Mouse (Mus musculus) neural tube, embryonic 11.5 days (tissue): ENCODE measurements at regions not wholly inside any gene's neighbourhood (a gene's known extent, or its start where the extent isn't known, plus 50 kb on each side); places are given as distances from the start of the nearest gene placed in this dataset.
"Not testable (repeated sequence)": the region's sequence is repeated elsewhere in the genome, so short reads cannot be mapped to it uniquely, and the experiment has no call there.

Source experiments
- ATAC-seq: fragments of 200-750 bp; cut with Nextera tagmentation; 2 replicates; pipeline ENCODE4 v1.8.0; 2017; ENCODE audit warnings: moderate number of reproducible peaks, mild to moderate bottlenecking, moderate TSS enrichment, moderate library complexity; ENCODE audit not compliant: insufficient read depth, low FRiP score, low TSS enrichment
- DNase-seq: peaks from one replicate; pipeline ENCODE4 v3.0.0-alpha.2; 2015; ENCODE audit warnings: low spot score
- H3K27ac ChIP-seq: fragments of 300-500 bp; sonication (generic); 2 replicates; pipeline ENCODE4 v1.5.1; 2014; ENCODE audit warnings: low read depth, mild to moderate bottlenecking, low read length
- H3K27me3 ChIP-seq: fragments of 300-500 bp; sonication (generic); 2 replicates; pipeline ENCODE4 v1.6.1; 2014; ENCODE audit warnings: mild to moderate bottlenecking, low read length, mixed read lengths; ENCODE audit not compliant: control insufficient read depth, insufficient read depth
- H3K36me3 ChIP-seq: fragments of 300-500 bp; sonication (generic); 2 replicates; pipeline ENCODE4 v1.6.1; 2014; ENCODE audit warnings: mild to moderate bottlenecking, low read length, moderate library complexity, mixed read lengths; ENCODE audit not compliant: control insufficient read depth, insufficient read depth
- H3K4me1 ChIP-seq: fragments of 300-500 bp; sonication (generic); 2 replicates; pipeline ENCODE4 v1.6.1; 2014; ENCODE audit warnings: low read length, mixed read lengths; ENCODE audit not compliant: control insufficient read depth, insufficient read depth
- H3K4me2 ChIP-seq: fragments of 300-500 bp; sonication (generic); 2 replicates; pipeline ENCODE4 v1.6.1; 2014; ENCODE audit warnings: low read depth, mild to moderate bottlenecking, moderate library complexity
- H3K4me3 ChIP-seq: fragments of 300-500 bp; sonication (generic); 2 replicates; pipeline ENCODE4 v1.5.1; 2014; ENCODE audit warnings: low read depth, low read length
- H3K9ac ChIP-seq: fragments of 300-500 bp; sonication (generic); 2 replicates; pipeline ENCODE4 v1.6.1; 2014; ENCODE audit warnings: mild to moderate bottlenecking, low read length
- H3K9me3 ChIP-seq: fragments of 300-500 bp; sonication (generic); 2 replicates; pipeline ENCODE4 v1.6.1; 2016; ENCODE audit warnings: low read length; ENCODE audit not compliant: control insufficient read depth
- WGBS: fragments of 180-500 bp; shearing (Covaris S2); extraction: QIAGEN DNeasy Blood & Tissue Kit; methylation state at CpG from one replicate; pipeline ENCODE4 v1.1.7; 2014; 5-methylcytosine and 5-hydroxymethylcytosine counted together

GRCm38 (mm10) chr16:86454031-86454430 lies 552.4 kb upstream of the Adamts5 start:
- Histone ChIP-seq H3K9ac (no peak overlapping the region), H3K27me3 (no peaks in the 10 kb centered on the region), H3K9me3 (no peaks in the 10 kb centered on the region), H3K4me1 (no peaks in the 10 kb centered on the region; the same call in 1 of the 2 replicates), H3K27ac (no peak overlapping the region), H3K4me2 (no peak overlapping the region), H3K4me3 (no peak overlapping the region), H3K36me3 (no peaks in the 10 kb centered on the region)
- ATAC-seq: no peak
- DNase-seq: no peak

- ATAC-seq: no peak; the same call in 1 of the 2 replicates
- H3K4me1 ChIP-seq: no peaks in the 10 kb centered on the region
- no peak overlapping the region for H3K27ac ChIP-seq
- WGBS: 40% methylated on average over 1 of the region's 1 CpGs
- H3K9me3 ChIP-seq: no peaks in the 10 kb centered on the region
- no peak overlapping the region for H3K9ac ChIP-seq
- no peaks in the 10 kb centered on the region for H3K36me3 ChIP-seq
- DNase-seq: no peak
- no peak overlapping the region for H3K4me3 ChIP-seq
- no peaks in the 10 kb centered on the region for H3K27me3 ChIP-seq
- H3K4me2 ChIP-seq: no peak overlapping the region
Measured at GRCm38 (mm10) chr16:86448478-86449160, 547.0 kb upstream of the Adamts5 start.

GRCm38 (mm10) chr16:86419458-86419857 lies 517.8 kb upstream of the Adamts5 start:
- H3K36me3 ChIP-seq, H3K4me3 ChIP-seq, H3K4me1 ChIP-seq, H3K4me2 ChIP-seq, H3K9me3 ChIP-seq, H3K27me3 ChIP-seq, H3K9ac ChIP-seq, H3K27ac ChIP-seq: not testable (repeated sequence)
- WGBS: 11% methylated on average over 5 of the region's 5 CpGs
- ATAC-seq (peak; percentile 74; the same call in 1 of the 2 replicates), DNase-seq (peak; percentile 74)

- Histone ChIP-seq H3K27ac (no peak overlapping the region), H3K27me3 (no peaks in the 10 kb centered on the region), H3K4me1 (no peaks in the 10 kb centered on the region), H3K4me2 (no peak overlapping the region), H3K36me3 (no peaks in the 10 kb centered on the region), H3K9ac (no peak overlapping the region), H3K4me3 (no peak overlapping the region), H3K9me3 (no peaks in the 10 kb centered on the region)
- DNase-seq: no peak
- no peak for ATAC-seq
- WGBS: 76% methylated on average over 2 of the region's 2 CpGs
Measured at GRCm38 (mm10) chr16:86404309-86404708, 502.7 kb upstream of the Adamts5 start.

GRCm38 (mm10) chr16:86401381-86401780 lies 499.8 kb upstream of the Adamts5 start:
- no peak for ATAC-seq
- no peaks in the 10 kb centered on the region for H3K4me1 ChIP-seq
- WGBS: 71% methylated on average over 1 of the region's 1 CpGs

GRCm38 (mm10) chr16:86399288-86399687 lies 497.7 kb upstream of the Adamts5 start:
- Histone ChIP-seq H3K4me1 (no peaks in the 10 kb centered on the region), H3K27ac (no peak overlapping the region), H3K27me3 (no peaks in the 10 kb centered on the region), H3K9ac (no peak overlapping the region), H3K4me3 (no peak overlapping the region), H3K36me3 (no peaks in the 10 kb centered on the region), H3K9me3 (no peaks in the 10 kb centered on the region), H3K4me2 (no peak overlapping the region)
- no peak for ATAC-seq
- WGBS: 96% methylated on average over 1 of the region's 1 CpGs
- DNase-seq: no peak

More at GRCm38 (mm10) chr16:86401381-86401780, 499.8 kb upstream of the Adamts5 start:
- H3K27me3 ChIP-seq: no peaks in the 10 kb centered on the region
- no peak for DNase-seq
- no peak overlapping the region for H3K4me3 ChIP-seq
- no peak overlapping the region for H3K4me2 ChIP-seq
- H3K27ac ChIP-seq: no peak overlapping the region
- no peaks in the 10 kb centered on the region for H3K36me3 ChIP-seq
- H3K9ac ChIP-seq: no peak overlapping the region
- no peaks in the 10 kb centered on the region for H3K9me3 ChIP-seq

- 85% methylated on average over 2 of the region's 2 CpGs for WGBS
- H3K36me3 ChIP-seq: no peaks in the 10 kb centered on the region
- ATAC-seq: no peak
Measured at GRCm38 (mm10) chr16:86397521-86397920, 495.9 kb upstream of the Adamts5 start.

GRCm38 (mm10) chr16:86389063-86389723 lies 487.6 kb upstream of the Adamts5 start:
- ATAC-seq (no peak), DNase-seq (no peak)
- 83% methylated on average over 3 of the region's 3 CpGs for WGBS

More at GRCm38 (mm10) chr16:86397521-86397920, 495.9 kb upstream of the Adamts5 start:
- no peak overlapping the region for H3K4me2 ChIP-seq
- DNase-seq: no peak
- no peak overlapping the region for H3K27ac ChIP-seq
- no peak overlapping the region for H3K9ac ChIP-seq
- H3K4me3 ChIP-seq: no peak overlapping the region
- no peaks in the 10 kb centered on the region for H3K27me3 ChIP-seq
- H3K9me3 ChIP-seq: no peaks in the 10 kb centered on the region
- no peaks in the 10 kb centered on the region for H3K4me1 ChIP-seq

GRCm38 (mm10) chr16:86388128-86388527 lies 486.5 kb upstream of the Adamts5 start:
- H3K9ac ChIP-seq: no peak overlapping the region
- DNase-seq: no peak
- H3K36me3 ChIP-seq: no peaks in the 10 kb centered on the region
- H3K4me2 ChIP-seq: no peak overlapping the region
- H3K4me1 ChIP-seq: no peaks in the 10 kb centered on the region
- ATAC-seq: no peak
- 88% methylated on average over 1 of the region's 1 CpGs for WGBS
- no peak overlapping the region for H3K27ac ChIP-seq
- H3K9me3 ChIP-seq: no peaks in the 10 kb centered on the region
- no peaks in the 10 kb centered on the region for H3K27me3 ChIP-seq
- H3K4me3 ChIP-seq: no peak overlapping the region

More at GRCm38 (mm10) chr16:86389063-86389723, 487.6 kb upstream of the Adamts5 start:
- H3K4me3 ChIP-seq: no peak overlapping the region
- no peaks in the 10 kb centered on the region for H3K4me1 ChIP-seq
- H3K4me2 ChIP-seq: no peak overlapping the region
- H3K9ac ChIP-seq: no peak overlapping the region
- H3K9me3 ChIP-seq: no peaks in the 10 kb centered on the region
- H3K27ac ChIP-seq: no peak overlapping the region
- no peaks in the 10 kb centered on the region for H3K27me3 ChIP-seq
- H3K36me3 ChIP-seq: no peaks in the 10 kb centered on the region
